Mouse (Mus musculus): Measurements from ENCODE around the gene Gsto2.

- no peak for TF ChIP-seq CTCF (IDR thresholded peaks at IDR 0.05; ENCODE audit: low read depth)
- TF ChIP-seq EP300 (IDR thresholded peaks at IDR 0.05; ENCODE audit: low read depth): no peak
Measured at GRCm38 (mm10) chr19:47876252-47876651, 10.9 kb downstream of the Gsto2 start.

Measured in liver, postnatal 0 days (tissue).